Mouse (Mus musculus): ENCODE data around the gene Gm11168.
A peak's percentile ranks its signal among the peaks of the same experiment; 100 is the strongest.
"Not testable (repeated sequence)": the region's sequence is repeated elsewhere in the genome, so short reads cannot be mapped to it uniquely, and the experiment has no call there.

Gm11168 gene

DNA sequence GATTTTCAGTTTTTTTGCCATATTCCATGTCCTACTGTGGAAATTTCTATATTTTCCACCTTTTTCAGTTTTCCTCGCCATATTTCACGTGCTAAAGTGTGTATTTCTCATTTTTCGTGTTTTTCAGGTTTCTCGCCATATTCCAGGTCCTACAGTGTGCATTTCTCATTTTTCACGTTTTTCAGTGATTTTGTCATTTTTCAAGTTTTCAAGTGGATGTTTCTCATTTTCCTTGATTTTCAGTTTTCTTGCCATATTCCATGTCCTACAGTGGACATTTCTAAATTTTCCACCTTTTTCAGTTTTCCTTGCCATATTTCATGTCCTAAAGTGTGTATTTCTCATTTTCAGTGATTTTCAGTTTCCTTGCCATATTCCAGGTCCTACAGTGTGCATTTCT is 23.0 kb downstream of the Gm11168 start:
- DNase-seq = not testable (repeated sequence)

- DNase-seq = not testable (repeated sequence)
Observed at GRCm38 (mm10) chr9:3026741-3027140, 23.6 kb downstream of the Gm11168 start.

- DNase-seq = not testable (repeated sequence)
Observed at GRCm38 (mm10) chr9:3027200-3027599, 24.1 kb downstream of the Gm11168 start.

DNA sequence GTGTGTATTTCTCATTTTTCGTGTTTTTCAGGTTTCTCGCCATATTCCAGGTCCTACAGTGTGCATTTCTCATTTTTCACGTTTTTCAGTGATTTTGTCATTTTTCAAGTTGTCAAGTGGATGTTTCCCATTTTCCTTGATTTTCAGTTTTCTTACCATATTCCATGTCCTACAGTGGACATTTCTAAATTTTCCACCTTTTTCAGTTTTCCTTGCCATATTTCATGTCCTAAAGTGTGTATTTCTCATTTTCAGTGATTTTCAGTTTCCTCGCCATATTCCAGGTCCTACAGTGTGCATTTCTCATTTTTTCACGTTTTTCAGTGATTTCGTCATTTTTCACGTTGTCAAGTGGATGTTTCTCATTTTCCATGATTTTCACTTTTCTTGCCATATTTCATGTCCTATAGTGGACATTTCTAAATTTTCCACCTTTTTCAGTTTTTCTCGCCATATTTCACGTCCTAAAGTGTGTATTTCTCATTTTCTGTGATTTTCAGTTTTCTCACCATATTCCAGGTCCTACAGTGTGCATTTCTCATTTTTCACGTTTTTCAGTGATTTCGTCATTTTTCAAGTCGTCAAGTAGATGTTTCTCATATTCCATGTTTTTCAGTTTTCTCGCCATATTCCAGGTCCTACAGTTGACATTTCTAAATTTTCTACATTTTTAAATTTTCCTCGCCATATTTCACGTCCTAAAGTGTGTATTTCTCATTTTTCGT is 26.3 kb downstream of the Gm11168 start:
- peak; percentile 62 for DNase-seq

- DNase-seq = not testable (repeated sequence)
Observed at GRCm38 (mm10) chr9:3030677-3031318, 27.7 kb downstream of the Gm11168 start.

DNA sequence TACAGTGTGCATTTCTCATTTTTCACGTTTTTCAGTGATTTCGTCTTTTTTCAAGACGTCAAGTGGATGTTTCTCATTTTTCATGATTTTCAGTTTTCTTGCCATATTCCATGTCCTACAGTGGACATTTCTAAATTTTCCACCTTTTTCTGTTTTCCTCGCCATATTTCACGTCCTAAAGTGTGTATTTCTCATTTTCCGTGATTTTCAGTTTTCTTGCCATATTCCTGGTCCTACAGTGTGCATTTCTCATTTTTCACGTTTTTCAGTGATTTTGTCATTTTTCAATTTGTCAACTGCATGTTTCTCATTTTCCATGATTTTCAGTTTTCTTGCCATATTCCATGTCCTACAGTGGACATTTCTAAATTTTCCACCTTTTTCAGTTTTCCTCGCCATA is 31.2 kb downstream of the Gm11168 start, which contains the start of gene Gm17535:
Gene Gm17535, plus strand, starts transcription at position 301 of the 400 bp plus-strand sequence.
- DNase-seq = not testable (repeated sequence)

DNA sequence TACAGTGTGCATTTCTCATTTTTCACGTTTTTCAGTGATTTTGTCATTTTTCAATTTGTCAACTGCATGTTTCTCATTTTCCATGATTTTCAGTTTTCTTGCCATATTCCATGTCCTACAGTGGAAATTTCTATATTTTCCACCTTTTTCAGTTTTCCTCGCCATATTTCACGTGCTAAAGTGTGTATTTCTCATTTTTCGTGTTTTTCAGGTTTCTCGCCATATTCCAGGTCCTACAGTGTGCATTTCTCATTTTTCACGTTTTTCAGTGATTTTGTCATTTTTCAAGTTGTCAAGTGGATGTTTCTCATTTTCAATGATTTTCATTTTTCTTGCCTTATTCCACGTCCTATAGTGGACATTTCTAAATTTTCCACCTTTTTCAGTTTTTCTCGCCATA is 33.4 kb downstream of the Gm11168 start, which contains the start of gene Gm10715:
Gene Gm10715, plus strand, starts transcription at position 301 of the 400 bp plus-strand sequence.
- not testable (repeated sequence) for DNase-seq

- not testable (repeated sequence) for DNase-seq
Observed at GRCm38 (mm10) chr9:3038161-3038560, 35.0 kb downstream of the Gm11168 start.

All from B cell, adult 2 months (primary cell).